Mouse (Mus musculus) megakaryocyte, embryonic 14.5 days (primary cell): ENCODE data around the gene Lrrtm3.

Experiments used
- FLI1 ChIP-seq: IDR thresholded peaks from 2 replicates; pipeline ENCODE4 v1.6.1; 2012; ENCODE audit warnings: low read length, inconsistent platforms, mixed read lengths
- GATA1 ChIP-seq: IDR thresholded peaks from 3 replicates; pipeline ENCODE4 v1.6.1; 2012; ENCODE audit warnings: mixed read lengths, low read length, inconsistent platforms, borderline replicate concordance

DNA sequence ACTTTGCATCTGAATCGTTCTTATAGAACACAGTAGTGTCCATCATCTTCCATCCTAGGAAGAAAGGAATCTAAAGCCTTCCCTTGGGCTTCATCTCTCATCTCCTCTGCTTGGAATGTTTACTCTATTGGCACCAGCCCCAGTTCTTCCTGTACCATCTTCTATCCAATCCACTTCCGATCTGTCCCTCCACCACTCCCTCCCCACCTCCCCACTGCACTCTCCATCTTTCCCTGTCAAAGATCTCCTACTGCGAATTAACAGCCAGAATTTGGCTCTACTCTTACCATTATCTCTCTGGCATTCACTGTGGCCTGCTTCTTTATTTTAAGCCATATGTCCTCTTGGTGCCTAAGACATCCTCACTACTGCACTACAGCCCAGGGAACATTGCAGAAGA, 28.8 kb upstream of the Lrrtm3 start:
- TF ChIP-seq GATA1 (no peak), FLI1 (no peak)
